Mouse (Mus musculus) MEL (cell line): Measurements from ENCODE around the gene Spef1. TPM values are rescaled to one million over a fixed set of nuclear protein-coding genes. Genes with fewer than 3 reads are reported as not detected.

Experiments used
- DNase-seq: peaks from one replicate; pipeline ENCODE4 v3.0.0; 2011; ENCODE audit warnings: low read depth, low spot score
- H3K27ac ChIP-seq: 2 replicates; pipeline ENCODE4 v1.5.1; 2012; ENCODE audit warnings: low read depth, mild to moderate bottlenecking, control low read depth, low read length, moderate library complexity; ENCODE audit not compliant: control insufficient read depth
- H3K27me3 ChIP-seq, 2 experiments: fragments of 150-350 bp in 1 of 2; sonication (generic) in 1 of 2; 2 replicates each; pipeline ENCODE4 v1.6.1; 2012; ENCODE audit warnings: low read length in 2 of 2, mild to moderate bottlenecking in 2 of 2, improper control_type of control experiment in 1 of 2, moderate library complexity in 1 of 2; ENCODE audit not compliant: insufficient read depth in 2 of 2, control insufficient read depth in 1 of 2
- H3K36me3 ChIP-seq, 2 experiments: 2 replicates each; pipeline ENCODE4 v1.6.1; 2012 to 2014; ENCODE audit warnings: low read length in 2 of 2, improper control_type of control experiment in 1 of 2, inconsistent platforms in 1 of 2, mild to moderate bottlenecking in 1 of 2; ENCODE audit not compliant: insufficient read depth in 2 of 2, control insufficient read depth in 1 of 2
- H3K4me1 ChIP-seq, 2 experiments: fragments of 150-350 bp in 1 of 2; sonication (generic) in 1 of 2; 2 replicates each; pipeline ENCODE4 v1.6.1; 2012; ENCODE audit warnings: low read length in 2 of 2, improper control_type of control experiment in 1 of 2, mild to moderate bottlenecking in 1 of 2; ENCODE audit not compliant: insufficient read depth in 2 of 2, control insufficient read depth in 1 of 2
- H3K4me3 ChIP-seq, 2 experiments: fragments of 150-350 bp in 1 of 2; sonication (generic) in 1 of 2; 2 replicates each; pipeline ENCODE4 v1.5.1; 2012; ENCODE audit warnings: low read depth in 2 of 2, low read length in 2 of 2, mild to moderate bottlenecking in 2 of 2, moderate library complexity in 2 of 2, control low read depth in 1 of 2, improper control_type of control experiment in 1 of 2; ENCODE audit not compliant: control insufficient read depth in 1 of 2, insufficient read depth in 1 of 2
- H3K79me2 ChIP-seq: 2 replicates; pipeline ENCODE4 v1.6.1; 2012; ENCODE audit warnings: mild to moderate bottlenecking, low read length, moderate library complexity; ENCODE audit not compliant: control insufficient read depth, poor library complexity, insufficient read depth
- H3K9ac ChIP-seq: 2 replicates; pipeline ENCODE4 v1.6.1; 2012; ENCODE audit warnings: low read depth, mild to moderate bottlenecking, control low read depth, low read length, moderate library complexity; ENCODE audit not compliant: control insufficient read depth, poor library complexity, severe bottlenecking
- H3K9me3 ChIP-seq: fragments of 150-350 bp; sonication (generic); replicated peaks from 2 replicates; pipeline ENCODE4 v1.6.1; 2012; ENCODE audit warnings: mild to moderate bottlenecking, low read length, improper control_type of control experiment, moderate library complexity; ENCODE audit not compliant: insufficient read depth
- BHLHE40 ChIP-seq: IDR thresholded peaks from 2 replicates; pipeline ENCODE4 v1.6.1; 2012; ENCODE audit warnings: low read depth, mild to moderate bottlenecking, inconsistent platforms, low read length, improper control_type of control experiment, borderline replicate concordance
- CTCF ChIP-seq, 3 experiments: IDR thresholded peaks in 2 of 3; conservative IDR thresholded peaks in 1 of 3; 2 replicates each; pipeline ENCODE4 v1.5.1; 2011 to 2012; ENCODE audit warnings: low read length in 3 of 3, low read depth in 2 of 3, mild to moderate bottlenecking in 2 of 3, improper control_type of control experiment in 1 of 3, inconsistent platforms in 1 of 3, mixed read lengths in 1 of 3, moderate library complexity in 1 of 3; ENCODE audit not compliant: control insufficient read depth in 1 of 3, insufficient read depth in 1 of 3, poor library complexity in 1 of 3, severe bottlenecking in 1 of 3
- E2F4 ChIP-seq: IDR thresholded peaks from 2 replicates; pipeline ENCODE4 v1.6.1; 2011; ENCODE audit warnings: low read depth, low read length, improper control_type of control experiment, borderline replicate concordance
- ELF1 ChIP-seq: IDR thresholded peaks from 2 replicates; pipeline ENCODE4 v1.6.1; 2014; ENCODE audit warnings: low read depth, mild to moderate bottlenecking, inconsistent platforms, low read length, improper control_type of control experiment, moderate library complexity
- EP300 ChIP-seq, 2 experiments: IDR thresholded peaks; 2 replicates each; pipeline ENCODE4 v1.6.1; 2011; ENCODE audit warnings: improper control_type of control experiment in 2 of 2, low read length in 2 of 2, low read depth in 1 of 2, mild to moderate bottlenecking in 1 of 2
- GABPA ChIP-seq: IDR thresholded peaks from 2 replicates; pipeline ENCODE4 v1.6.1; 2012; ENCODE audit warnings: low read depth, mild to moderate bottlenecking, inconsistent platforms, low read length, improper control_type of control experiment, moderate library complexity
- HCFC1 ChIP-seq: IDR thresholded peaks from 2 replicates; pipeline ENCODE4 v1.6.1; 2012; ENCODE audit warnings: low read depth, mild to moderate bottlenecking, inconsistent platforms, low read length, improper control_type of control experiment, moderate library complexity
- JUND ChIP-seq: IDR thresholded peaks from 2 replicates; pipeline ENCODE4 v1.6.1; 2011; ENCODE audit warnings: low read depth, mild to moderate bottlenecking, improper control_type of control experiment, low read length
- KAT2A ChIP-seq: conservative IDR thresholded peaks from 2 replicates; pipeline ENCODE4 v1.6.1; 2012; ENCODE audit warnings: low read depth, low read length, improper control_type of control experiment, inconsistent platforms
- MAFK ChIP-seq: IDR thresholded peaks from 2 replicates; pipeline ENCODE4 v1.6.1; 2011; ENCODE audit warnings: low read depth, mild to moderate bottlenecking, low read length, improper control_type of control experiment, borderline replicate concordance
- MAX ChIP-seq: IDR thresholded peaks from 2 replicates; pipeline ENCODE4 v1.6.1; 2011; ENCODE audit warnings: low read length, improper control_type of control experiment
- MAZ ChIP-seq: IDR thresholded peaks from 2 replicates; pipeline ENCODE4 v1.6.1; 2012; ENCODE audit warnings: low read depth, mild to moderate bottlenecking, inconsistent platforms, low read length, improper control_type of control experiment
- MEF2A ChIP-seq: IDR thresholded peaks from 2 replicates; pipeline ENCODE4 v1.6.1; 2014; ENCODE audit warnings: low read depth, mild to moderate bottlenecking, inconsistent platforms, low read length, improper control_type of control experiment; ENCODE audit not compliant: poor library complexity, insufficient replicate concordance, severe bottlenecking; ENCODE audit errors: extremely low read depth
- MXI1 ChIP-seq: IDR thresholded peaks from 2 replicates; pipeline ENCODE4 v1.6.1; 2011; ENCODE audit warnings: mild to moderate bottlenecking, low read depth, low read length, improper control_type of control experiment
- MYB ChIP-seq: IDR thresholded peaks from 2 replicates; pipeline ENCODE4 v1.6.1; 2011; ENCODE audit warnings: mild to moderate bottlenecking, low read depth, low read length, improper control_type of control experiment
- MYC ChIP-seq: IDR thresholded peaks from 2 replicates; pipeline ENCODE4 v1.6.1; 2011; ENCODE audit warnings: low read depth, mild to moderate bottlenecking, low read length, improper control_type of control experiment, moderate library complexity
- NELFE ChIP-seq: IDR thresholded peaks from 2 replicates; pipeline ENCODE4 v1.6.1; 2011; ENCODE audit warnings: low read depth, low read length, improper control_type of control experiment
- NRF1 ChIP-seq: IDR thresholded peaks from 2 replicates; pipeline ENCODE4 v1.6.1; 2014; ENCODE audit warnings: low read depth, mild to moderate bottlenecking, inconsistent platforms, low read length, improper control_type of control experiment, moderate library complexity; ENCODE audit not compliant: poor library complexity, insufficient read depth, severe bottlenecking
- POLR2A ChIP-seq, 2 experiments: IDR thresholded peaks; 2 replicates each; pipeline ENCODE4 v1.6.1; 2011 to 2012; ENCODE audit warnings: low read length in 2 of 2, mild to moderate bottlenecking in 2 of 2, control low read depth in 1 of 2, improper control_type of control experiment in 1 of 2, low read depth in 1 of 2, moderate library complexity in 1 of 2; ENCODE audit not compliant: control insufficient read depth in 1 of 2, insufficient read depth in 1 of 2, poor library complexity in 1 of 2
- POLR2AphosphoS2 ChIP-seq: IDR thresholded peaks from 2 replicates; pipeline ENCODE4 v1.6.1; 2011; ENCODE audit warnings: low read length, improper control_type of control experiment
- SIN3A ChIP-seq: IDR thresholded peaks from 2 replicates; pipeline ENCODE4 v1.6.1; 2012; ENCODE audit warnings: low read length, improper control_type of control experiment, inconsistent platforms
- SMC3 ChIP-seq: IDR thresholded peaks from 2 replicates; pipeline ENCODE4 v1.6.1; 2011; ENCODE audit warnings: low read depth, low read length, improper control_type of control experiment
- TAL1 ChIP-seq: IDR thresholded peaks from 2 replicates; pipeline ENCODE4 v1.6.1; 2012; ENCODE audit warnings: mild to moderate bottlenecking, inconsistent platforms, low read length, moderate library complexity, mixed read lengths
- ZKSCAN1 ChIP-seq: IDR thresholded peaks from 2 replicates; pipeline ENCODE4 v1.6.1; 2012; ENCODE audit warnings: low read depth, mild to moderate bottlenecking, inconsistent platforms, low read length, improper control_type of control experiment, moderate library complexity
- ZMIZ1 ChIP-seq: IDR thresholded peaks from 2 replicates; pipeline ENCODE4 v1.6.1; 2012; ENCODE audit warnings: low read depth, mild to moderate bottlenecking, inconsistent platforms, low read length, improper control_type of control experiment, moderate library complexity
- polyA plus RNA-seq, 2 experiments: library from polyadenylated mRNA; stranded (reverse) in 1 of 2; unstranded in 1 of 2; fragments of >175 nt in 1 of 2; fragments of >200 nt in 1 of 2; gene quantifications; 2 replicates each; pipeline versions ENCODE4 v1.2.1 to v1.2.4; 2012; ENCODE audit warnings: low replicate concordance in 2 of 2, low read depth in 1 of 2; ENCODE audit not compliant: insufficient read length in 2 of 2, insufficient read depth in 1 of 2, missing spikeins in 1 of 2
- total RNA-seq: library from RNA; depleted of rRNA; stranded (reverse); fragments of 300-350 nt; gene quantifications from 2 replicates; pipeline ENCODE4 v1.2.3, GENCODE M21; 2012

The Spef1 gene
- total and polyA plus RNA-seq, 3 experiments, result 1.2 to 1.8 TPM; not detected in 1

GRCm38 (mm10) chr2:131175286-131175944, 11.7 kb downstream of the Spef1 start:
- H3K27me3 ChIP-seq, result no peaks in the 10 kb centered on the region
- H3K9ac ChIP-seq, result no peak overlapping the region
- no peak overlapping the region for H3K4me3 ChIP-seq
- peaks cover 3 to 49% of the 10 kb centered on the region in 2 experiments; a peak in 3 of 4 replicates for H3K4me1 ChIP-seq
- TF ChIP-seq GABPA (no peak), POLR2AphosphoS2 (0 out of 2 replicates have a peak, but pooled peaks have one; percentile 12)
- H3K9me3 ChIP-seq, result no peaks in the 10 kb centered on the region
- peaks cover 0 to 12% of the 10 kb centered on the region in 2 experiments; a peak in 2 of 4 replicates for H3K36me3 ChIP-seq
- no peak for DNase-seq
- H3K27ac ChIP-seq, result no peak overlapping the region
- H3K79me2 ChIP-seq, result peaks cover 16% of the 10 kb centered on the region

- Histone ChIP-seq H3K79me2 (peaks cover 16% of the 10 kb centered on the region), H3K9me3 (no peaks in the 10 kb centered on the region), H3K4me3 (peak overlapping the region; percentile 10 to 51; a peak in 3 of 4 replicates), H3K9ac (no peak overlapping the region), H3K4me1 (peaks cover 3 to 49% of the 10 kb centered on the region in 2 experiments; a peak in 3 of 4 replicates), H3K27ac (no peak overlapping the region), H3K27me3 (no peaks in the 10 kb centered on the region), H3K36me3 (peaks cover 0 to 12% of the 10 kb centered on the region in 2 experiments; a peak in 2 of 4 replicates)
- TF ChIP-seq ZKSCAN1 (no peak), MAX (no peak), POLR2A (IDR thresholded peaks at IDR 0.05; ENCODE audit: control insufficient read depth in 1 of 2, insufficient read depth in 1 of 2, low read depth in 1 of 2, low read length in 2 of 2, poor library complexity in 1 of 2) (peak in 1 of 2 experiments; percentile 47; a peak in 1 of 4 replicates), MAFK (no peak), ZMIZ1 (no peak), POLR2AphosphoS2 (0 out of 2 replicates have a peak, but pooled peaks have one; percentile 43), HCFC1 (peak; percentile 99), JUND (no peak), TAL1 (peak; percentile 27; the same call in 1 of the 2 replicates), SMC3 (no peak), MYC (no peak), CTCF (IDR thresholded peaks at IDR 0.05 in 2 of 3, conservative IDR thresholded peaks at IDR 0.05 in 1 of 3; ENCODE audit: control insufficient read depth in 1 of 3, insufficient read depth in 1 of 3, low read depth in 2 of 3, low read length in 3 of 3, poor library complexity in 1 of 3, severe bottlenecking in 1 of 3) (no peak), MAZ (no peak), NRF1 (0 out of 2 replicates have a peak, but pooled peaks have one; percentile 27), NELFE (no peak), ELF1 (peak; percentile 82), MXI1 (peak; percentile 89), EP300 (IDR thresholded peaks at IDR 0.05; ENCODE audit: low read depth in 1 of 2, low read length in 2 of 2) (no peak), MYB (no peak), E2F4 (no peak), BHLHE40 (peak; percentile 10; the same call in 1 of the 2 replicates), MEF2A (no peak), SIN3A (peak; percentile 99), KAT2A (peak; percentile 93)
- peak; percentile 88 for DNase-seq
These were observed 12.4 kb downstream of the Spef1 start for GRCm38 (mm10) chr2:131174700-131175099.
